Mouse (Mus musculus): ENCODE data around the gene 1700069L16Rik.
A peak's percentile ranks its signal among the peaks of the same experiment; 100 is the strongest.

1700069L16Rik gene

DNA sequence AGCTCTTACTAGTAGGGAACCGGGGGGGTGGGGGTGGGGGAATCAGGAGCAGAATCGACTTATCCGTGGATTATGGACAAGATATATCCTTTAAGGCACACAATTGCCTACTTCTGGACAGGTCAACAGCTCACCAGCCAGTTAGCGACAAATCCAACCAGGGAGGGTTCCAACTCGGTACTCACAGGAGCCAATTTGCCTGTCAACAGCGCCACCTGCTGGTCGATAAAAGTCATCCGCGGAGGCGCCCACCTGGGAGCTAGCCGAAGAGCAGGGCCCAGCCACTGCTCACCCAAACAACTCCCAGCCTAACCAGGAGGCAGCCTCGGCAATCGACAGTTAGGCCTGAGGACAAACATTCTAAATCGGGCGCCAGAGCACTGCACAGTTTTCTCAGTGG lies at the start of gene 1700069L16Rik:
Gene 1700069L16Rik, minus strand, starts transcription at position 327 of the 400 bp plus-strand sequence.
- DNase-seq (ENCODE audit: low read depth, low spot score): peak; percentile 96

GRCm38 (mm10) chr5:113773664-113774063 lies 49.1 kb upstream of the 1700069L16Rik start:
- DNase-seq (ENCODE audit: low read depth, low spot score): peak; percentile 91

- no peak for DNase-seq (ENCODE audit: low read depth, low spot score)
These were observed 48.4 kb upstream of the 1700069L16Rik start for GRCm38 (mm10) chr5:113772905-113773519.

- DNase-seq (ENCODE audit: low read depth, low spot score): peak; percentile 99
These were observed 47.9 kb upstream of the 1700069L16Rik start, which contains the start of the genes Sart3 and Iscu for GRCm38 (mm10) chr5:113772450-113772895. Sart3 (minus strand) TSS chr5:113772510. Iscu (plus strand) TSS chr5:113772748.

DNA sequence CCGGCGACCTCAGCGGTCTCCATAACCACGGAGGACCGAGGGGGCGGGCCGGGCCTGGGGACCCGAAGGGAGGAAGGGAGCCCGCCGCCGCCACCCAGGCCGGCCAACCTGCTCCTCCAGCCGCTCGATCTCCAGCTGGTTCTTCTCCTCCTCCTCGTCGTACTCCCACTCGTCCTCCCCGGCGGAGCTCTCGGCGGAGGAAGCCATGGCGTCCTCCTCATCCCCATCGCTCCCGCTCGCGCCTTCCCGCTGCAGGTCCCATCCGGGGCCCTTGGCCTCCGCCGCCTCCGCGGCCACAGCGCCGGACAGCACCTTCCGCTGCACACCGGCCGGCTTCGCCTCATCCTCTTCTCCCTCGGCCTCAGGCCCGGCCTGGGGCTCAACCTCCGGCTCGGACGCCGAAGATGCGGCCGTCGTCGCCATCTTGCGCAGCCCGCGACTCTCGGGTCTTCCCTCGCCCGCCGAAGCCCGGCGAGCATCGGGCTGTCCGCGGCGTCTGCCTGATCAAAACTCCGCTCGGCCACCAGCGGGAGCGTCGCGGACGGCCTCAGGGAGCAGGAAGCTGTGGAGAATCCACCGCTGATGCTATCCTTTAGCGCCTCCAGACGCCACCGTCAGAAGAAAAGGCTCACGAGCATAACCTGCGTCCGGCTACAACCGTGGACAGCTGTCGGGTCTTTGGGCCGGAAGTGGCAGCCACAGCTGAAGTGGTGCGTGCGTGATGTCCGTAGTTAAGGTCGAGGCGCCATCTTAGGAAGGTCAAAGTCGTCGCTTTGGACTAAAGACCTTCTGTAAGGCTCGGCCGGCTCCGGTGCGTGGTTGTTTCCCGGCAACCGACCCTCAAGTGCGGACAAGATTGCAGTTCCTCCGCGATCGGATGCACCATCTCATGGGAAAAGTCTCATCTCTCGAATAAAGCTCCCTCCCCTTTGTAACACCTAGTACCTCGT lies 46.9 kb upstream of the 1700069L16Rik start:
- DNase-seq (ENCODE audit: low read depth, low spot score): peak; percentile 92

- DNase-seq (ENCODE audit: low read depth, low spot score): no peak
These were observed 44.2 kb upstream of the 1700069L16Rik start for GRCm38 (mm10) chr5:113768806-113769205.

GRCm38 (mm10) chr5:113765641-113766526 lies 41.3 kb upstream of the 1700069L16Rik start:
- DNase-seq (ENCODE audit: low read depth, low spot score): no peak

- DNase-seq (ENCODE audit: low read depth, low spot score): no peak
These were observed 39.9 kb upstream of the 1700069L16Rik start for GRCm38 (mm10) chr5:113764426-113764825.

DNA sequence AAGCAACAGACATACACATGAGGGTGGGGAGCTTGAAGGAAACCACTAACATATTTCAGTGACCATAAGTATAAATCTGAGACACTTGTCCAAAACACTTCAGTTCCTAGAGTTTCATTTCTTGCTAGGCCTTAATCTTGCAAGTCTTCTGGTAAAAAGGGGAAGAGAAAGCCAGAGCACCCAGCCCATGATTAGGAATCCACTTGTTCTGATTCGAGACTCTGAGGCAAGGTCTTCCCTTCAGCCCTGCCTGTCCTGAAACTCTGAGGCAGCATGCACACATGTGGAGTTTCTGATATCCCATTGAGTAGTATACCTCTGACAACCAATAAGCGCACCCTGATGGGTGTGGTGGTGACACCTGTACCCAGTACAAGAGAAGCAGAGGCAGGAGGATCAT lies 37.0 kb upstream of the 1700069L16Rik start:
- no peak for DNase-seq (ENCODE audit: low read depth, low spot score)

DNA sequence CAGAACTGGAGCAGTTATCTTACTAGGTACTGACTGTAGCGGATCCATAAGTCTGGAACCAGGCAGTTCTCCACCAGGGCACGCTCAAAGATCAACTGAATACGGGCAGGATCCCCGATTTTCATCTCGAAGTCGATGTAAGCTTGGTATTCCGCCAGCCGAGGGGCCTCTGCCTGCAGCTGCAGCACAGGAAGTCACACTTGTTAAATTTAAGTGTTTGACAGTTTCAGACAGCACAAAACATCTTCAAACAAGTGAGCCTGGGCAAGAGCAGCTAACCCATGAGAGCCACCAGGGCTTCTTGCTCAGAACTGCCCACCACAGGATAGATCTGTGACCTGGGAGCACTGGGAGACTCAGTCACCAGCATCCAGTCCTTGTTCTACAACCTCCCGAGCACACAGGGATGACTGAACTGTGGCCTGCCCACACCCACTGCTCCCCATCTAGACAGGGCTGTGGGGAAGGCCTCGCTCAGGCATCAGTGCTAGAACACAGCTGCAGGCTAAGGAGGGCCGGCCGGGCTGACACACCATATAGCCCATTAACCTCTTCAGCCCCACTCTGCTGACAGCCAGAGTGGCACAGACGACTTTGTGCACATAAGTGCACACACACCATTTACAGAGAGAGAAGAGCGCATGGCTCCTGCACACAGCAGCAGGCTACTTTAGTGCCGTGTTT lies 30.9 kb upstream of the 1700069L16Rik start:
- DNase-seq (ENCODE audit: low read depth, low spot score): no peak

- DNase-seq (ENCODE audit: low read depth, low spot score): no peak
These were observed 27.1 kb upstream of the 1700069L16Rik start for GRCm38 (mm10) chr5:113751521-113752157.

DNA sequence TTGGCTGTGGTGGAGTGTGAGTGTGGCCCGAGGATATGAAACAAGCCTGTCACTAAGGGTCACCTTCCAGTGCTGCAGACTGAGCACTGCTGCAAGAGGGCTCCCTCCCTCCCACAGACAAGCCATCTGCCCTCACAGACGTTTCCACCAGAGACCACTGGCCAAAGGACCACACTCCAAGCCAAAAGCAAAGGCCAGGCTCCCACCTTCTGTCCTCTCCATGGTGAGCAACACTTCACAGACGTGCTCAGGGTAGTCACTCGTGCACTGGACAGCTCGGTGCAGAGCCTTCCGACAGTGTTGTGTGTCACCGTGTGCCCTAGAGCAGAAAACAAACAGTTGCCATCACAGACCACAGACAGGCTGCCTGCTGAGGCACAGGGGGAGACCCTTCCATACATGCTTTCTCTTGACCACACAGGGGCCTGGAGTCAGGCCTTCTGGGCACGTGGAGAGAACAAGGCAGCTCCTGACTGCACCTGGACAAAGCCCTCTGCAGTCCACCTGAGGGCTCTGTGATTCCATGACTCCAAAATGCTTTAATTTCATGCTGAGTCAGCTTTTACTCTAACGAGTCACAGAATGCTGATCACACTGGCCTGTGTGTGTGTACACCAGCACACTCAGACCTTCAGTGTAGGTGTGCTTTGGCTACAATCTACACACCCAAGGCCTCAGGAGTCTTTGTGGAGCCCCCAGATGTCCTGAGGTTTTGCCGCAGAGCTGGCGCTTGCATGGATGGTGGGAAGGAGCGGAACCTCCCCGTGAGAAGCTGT lies 24.2 kb upstream of the 1700069L16Rik start:
- no peak for DNase-seq (ENCODE audit: low read depth, low spot score)

- DNase-seq (ENCODE audit: low read depth, low spot score): peak; percentile 62
These were observed 23.1 kb upstream of the 1700069L16Rik start for GRCm38 (mm10) chr5:113747629-113748028.

GRCm38 (mm10) chr5:113737607-113738237 lies 13.2 kb upstream of the 1700069L16Rik start:
- DNase-seq (ENCODE audit: low read depth, low spot score): no peak

- DNase-seq (ENCODE audit: low read depth, low spot score): peak; percentile 37
These were observed 12.1 kb upstream of the 1700069L16Rik start for GRCm38 (mm10) chr5:113736522-113737164.

- no peak for DNase-seq (ENCODE audit: low read depth, low spot score)
These were observed 11.5 kb upstream of the 1700069L16Rik start for GRCm38 (mm10) chr5:113736113-113736502.

DNA sequence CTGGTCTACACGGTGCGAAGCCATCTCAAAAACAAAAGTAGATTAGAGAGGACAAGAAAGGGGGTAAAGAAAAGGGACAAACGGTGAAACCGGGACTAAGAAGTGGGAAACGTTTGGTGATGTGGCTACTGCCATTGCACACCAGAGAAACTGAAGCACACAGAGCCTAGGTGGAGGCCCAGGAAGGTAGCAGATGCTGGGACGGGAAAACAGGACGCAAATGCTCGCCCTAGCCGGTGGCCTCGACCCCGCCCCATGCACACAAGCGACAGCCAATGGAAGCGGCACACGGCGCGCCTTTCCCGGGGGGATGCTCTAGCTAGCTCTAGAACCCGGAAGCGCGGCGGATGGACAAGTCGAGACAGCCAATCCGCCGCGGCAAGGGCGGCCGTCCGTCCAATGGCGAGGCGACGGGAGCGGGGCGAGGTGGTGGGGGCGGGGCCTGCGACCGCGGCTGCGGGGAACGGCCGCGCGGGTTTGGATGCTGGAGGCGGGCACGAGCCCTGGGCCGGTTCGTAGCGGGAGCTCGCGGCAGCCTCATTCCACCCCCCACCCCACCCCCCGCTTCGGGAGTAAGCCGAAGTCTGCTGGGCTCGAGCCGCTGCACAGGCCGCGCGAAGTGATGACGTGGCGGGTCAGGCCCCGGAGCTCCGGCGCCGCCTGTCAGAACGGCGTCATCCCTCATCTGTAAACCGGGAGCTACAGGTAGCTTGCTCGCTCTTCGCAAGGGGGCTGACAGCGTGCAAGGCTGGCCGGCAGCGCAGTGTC lies 11.0 kb upstream of the 1700069L16Rik start, which contains the start of gene Ficd:
Gene Ficd, plus strand, starts transcription at position 459 of the 768 bp plus-strand sequence.
- peak; percentile 99 for DNase-seq (ENCODE audit: low read depth, low spot score)

DNA sequence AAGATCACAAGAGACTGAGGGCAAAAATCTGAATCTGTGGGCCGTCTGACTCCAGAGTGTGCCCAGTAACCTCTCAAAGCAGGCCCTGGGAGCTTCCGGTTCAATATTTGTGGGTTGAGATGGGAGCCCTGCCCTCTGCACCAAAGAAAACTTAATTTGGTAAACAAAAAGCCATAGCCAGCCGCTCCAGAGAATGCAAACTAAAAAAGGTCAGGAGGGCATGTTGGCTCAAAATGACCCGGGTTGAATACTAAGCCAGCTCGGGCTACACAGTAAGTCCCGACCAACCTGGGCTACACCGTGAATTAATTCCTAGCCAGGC lies 10.4 kb upstream of the 1700069L16Rik start:
- DNase-seq (ENCODE audit: low read depth, low spot score): no peak

Data from ZHBTc4 (cell line).